Mouse (Mus musculus) neutrophil, adult 59 days (primary cell): ENCODE data around the gene Cdx4. TPM values are rescaled to one million over a fixed set of nuclear protein-coding genes. Genes with fewer than 3 reads are reported as not detected.

ENCODE experiments used
- total RNA-seq, 2 experiments: library from RNA; stranded (reverse); gene quantifications; 1 replicate in 1 of 2; 2 replicates in 1 of 2; pipeline ENCODE4 v1.2.4; 2023

Gene Cdx4
- not detected for total RNA-seq

DNA sequence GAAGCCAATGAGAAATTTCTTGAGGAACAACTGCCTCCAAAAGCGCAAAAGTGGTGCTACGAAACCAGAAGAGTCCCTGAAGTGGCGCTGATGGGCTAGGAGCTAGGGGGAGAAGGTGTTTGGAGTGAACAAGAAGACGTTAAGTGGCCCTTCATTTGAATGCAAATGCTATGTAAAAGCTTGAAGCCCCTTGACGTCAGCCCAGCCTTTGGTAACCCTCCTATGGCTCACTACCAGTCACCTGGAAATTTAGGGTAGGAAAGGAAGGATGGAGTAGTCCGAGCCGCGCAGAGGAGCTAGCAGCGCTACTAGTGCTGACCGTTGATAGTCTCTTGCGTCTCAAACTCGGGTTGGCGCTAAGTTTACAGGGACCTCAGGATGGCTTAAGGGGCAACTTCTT is at the start of gene Cdx4:
Gene Cdx4, plus strand, starts transcription at position 253 of the 400 bp plus-strand sequence.

DNA sequence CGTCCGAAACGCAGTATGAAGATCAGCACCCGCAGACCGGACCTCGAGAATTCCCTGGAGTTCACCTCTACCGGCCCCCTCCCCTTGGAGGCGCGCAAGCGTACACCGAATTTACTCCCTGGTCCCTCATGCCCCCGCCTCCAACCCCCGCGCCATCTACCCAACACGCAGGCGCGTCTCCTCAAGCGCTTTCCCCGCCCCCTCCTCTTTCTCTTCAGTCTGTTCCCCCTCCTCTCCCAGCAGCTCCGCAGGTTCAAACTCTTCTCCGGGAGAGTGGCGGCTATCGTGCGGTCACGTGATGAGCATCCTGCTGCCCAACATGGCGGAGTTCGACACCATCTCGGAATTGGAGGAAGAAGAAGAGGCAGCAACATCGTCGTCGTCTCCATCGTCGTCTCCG is 35.1 kb downstream of the Cdx4 start, which contains the start of gene Chic1:
Gene Chic1, plus strand, starts transcription at position 190 of the 400 bp plus-strand sequence.

Other genes starting within 250 kb of the Cdx4 start
- under 1 TPM; 0.27 to 0.40 TPM for gene Nap1l2, start 134.8 kb upstream of the Cdx4 start, total RNA-seq
- under 1 TPM in 1 of 2 experiments, not detected in 1; 0.04 TPM for gene Chic1, start 35.1 kb downstream of the Cdx4 start, total RNA-seq
- gene Tsx, start 93.1 kb downstream of the Cdx4 start, total RNA-seq = not detected
- not detected for gene Gm26992, start 100.6 kb downstream of the Cdx4 start, total RNA-seq